Mouse (Mus musculus): ENCODE measurements around the gene Tcf20.

DNA sequence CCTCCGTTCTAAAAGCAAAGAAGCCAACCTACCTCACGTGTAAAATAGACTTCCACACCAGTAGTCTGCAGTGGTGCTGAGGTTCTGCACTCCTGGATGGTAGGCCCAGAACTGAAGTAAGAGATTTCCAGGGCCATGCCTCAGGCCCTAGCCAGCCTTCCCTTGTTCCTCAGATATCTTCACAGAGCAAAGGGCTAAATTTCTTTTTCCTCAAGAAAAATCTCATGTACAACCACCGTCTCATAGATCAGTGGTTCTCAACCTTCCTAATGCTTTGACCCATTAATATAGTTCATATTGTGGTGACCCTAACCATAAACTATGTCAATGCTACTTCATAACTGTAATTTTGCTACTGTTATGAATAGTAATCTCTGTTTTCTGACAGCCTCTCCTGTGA lies 87.3 kb downstream of the Tcf20 start:
- TF ChIP-seq POLR2A (IDR thresholded peaks at IDR 0.05; ENCODE audit: low read depth, low read length) (no peak), CTCF (IDR thresholded peaks at IDR 0.05; ENCODE audit: extremely low read depth, insufficient read length, insufficient replicate concordance, low read depth, low read length) (no peak)

Data from small intestine, adult 2 months (tissue).